Mouse (Mus musculus): ENCODE measurements around the gene 2010111I01Rik. TPM values are rescaled to one million over a fixed set of nuclear protein-coding genes. Genes with fewer than 3 reads are reported as not detected.
"Not testable (repeated sequence)": the region's sequence is repeated elsewhere in the genome, so short reads cannot be mapped to it uniquely, and the experiment has no call there.

2010111I01Rik gene
- polyA plus RNA-seq, 1 experiment from 2014 or later, result 134 TPM

GRCm38 (mm10) chr13:63082555-63083136 lies 118.0 kb downstream of the 2010111I01Rik start:
- no peaks in the 10 kb centered on the region for H3K27me3 ChIP-seq (ENCODE audit: control insufficient read depth, insufficient read depth, low read length)
- H3K27ac ChIP-seq (replicated peaks; ENCODE audit: low read depth, low read length), result no peak overlapping the region
- no peak overlapping the region for H3K4me2 ChIP-seq (ENCODE audit: low read depth, severe bottlenecking)
- H3K36me3 ChIP-seq (ENCODE audit: control insufficient read depth, insufficient read depth, low read length), result no peaks in the 10 kb centered on the region
- H3K9ac ChIP-seq (ENCODE audit: low read length), result no peak overlapping the region
- ATAC-seq (ENCODE audit: insufficient number of reproducible peaks, low FRiP score, low TSS enrichment, low read depth) (no peak), DNase-seq (ENCODE audit: low spot score) (no peak)
- H3K4me3 ChIP-seq (ENCODE audit: low read depth, low read length), result no peak overlapping the region
- 41% methylated on average over 5 of the region's 5 CpGs for WGBS
- no peaks in the 10 kb centered on the region for H3K4me1 ChIP-seq (ENCODE audit: control insufficient read depth, insufficient read depth, low read length)
- no peaks in the 10 kb centered on the region; the same call in 1 of the 2 replicates for H3K9me3 ChIP-seq (ENCODE audit: control insufficient read depth, low read length)

GRCm38 (mm10) chr13:63083139-63083538 lies 118.4 kb downstream of the 2010111I01Rik start:
- not testable (repeated sequence) for H3K9me3 ChIP-seq (ENCODE audit: control insufficient read depth, low read length); DNase-seq (ENCODE audit: low spot score); H3K4me3 ChIP-seq (ENCODE audit: low read depth, low read length); H3K36me3 ChIP-seq (ENCODE audit: control insufficient read depth, insufficient read depth, low read length); H3K9ac ChIP-seq (ENCODE audit: low read length); H3K27ac ChIP-seq (replicated peaks; ENCODE audit: low read depth, low read length); H3K4me2 ChIP-seq (ENCODE audit: low read depth, severe bottlenecking); H3K27me3 ChIP-seq (ENCODE audit: control insufficient read depth, insufficient read depth, low read length); ATAC-seq (ENCODE audit: insufficient number of reproducible peaks, low FRiP score, low TSS enrichment, low read depth); H3K4me1 ChIP-seq (ENCODE audit: control insufficient read depth, insufficient read depth, low read length)
- WGBS, result 70% methylated on average over 7 of the region's 7 CpGs

GRCm38 (mm10) chr13:63083663-63084062 lies 119.0 kb downstream of the 2010111I01Rik start:
- Histone ChIP-seq H3K4me1 (ENCODE audit: control insufficient read depth, insufficient read depth, low read length) (no peaks in the 10 kb centered on the region), H3K27me3 (ENCODE audit: control insufficient read depth, insufficient read depth, low read length) (no peaks in the 10 kb centered on the region), H3K36me3 (ENCODE audit: control insufficient read depth, insufficient read depth, low read length) (no peaks in the 10 kb centered on the region), H3K27ac (replicated peaks; ENCODE audit: low read depth, low read length) (no peak overlapping the region), H3K9ac (ENCODE audit: low read length) (no peak overlapping the region), H3K9me3 (ENCODE audit: control insufficient read depth, low read length) (no peaks in the 10 kb centered on the region), H3K4me2 (ENCODE audit: low read depth, severe bottlenecking) (no peak overlapping the region), H3K4me3 (ENCODE audit: low read depth, low read length) (no peak overlapping the region)
- no peak for ATAC-seq (ENCODE audit: insufficient number of reproducible peaks, low FRiP score, low TSS enrichment, low read depth)
- 66% methylated on average over 8 of the region's 8 CpGs for WGBS
- DNase-seq (ENCODE audit: low spot score), result no peak

GRCm38 (mm10) chr13:63087865-63088683 lies 123.4 kb downstream of the 2010111I01Rik start:
- no peak overlapping the region for H3K4me2 ChIP-seq (ENCODE audit: low read depth, severe bottlenecking)
- no peak overlapping the region for H3K27ac ChIP-seq (replicated peaks; ENCODE audit: low read depth, low read length)
- no peaks in the 10 kb centered on the region for H3K9me3 ChIP-seq (ENCODE audit: control insufficient read depth, low read length)
- no peaks in the 10 kb centered on the region for H3K27me3 ChIP-seq (ENCODE audit: control insufficient read depth, insufficient read depth, low read length)
- WGBS, result 90% methylated on average over 7 of the region's 7 CpGs
- ATAC-seq (ENCODE audit: insufficient number of reproducible peaks, low FRiP score, low TSS enrichment, low read depth) (no peak), DNase-seq (ENCODE audit: low spot score) (no peak)
- H3K9ac ChIP-seq (ENCODE audit: low read length), result no peak overlapping the region
- no peaks in the 10 kb centered on the region for H3K36me3 ChIP-seq (ENCODE audit: control insufficient read depth, insufficient read depth, low read length)
- H3K4me1 ChIP-seq (ENCODE audit: control insufficient read depth, insufficient read depth, low read length), result peaks cover 3% of the 10 kb centered on the region; the same call in 1 of the 2 replicates
- no peak overlapping the region for H3K4me3 ChIP-seq (ENCODE audit: low read depth, low read length)

- Histone ChIP-seq H3K9ac (ENCODE audit: low read length) (no peak overlapping the region), H3K4me3 (ENCODE audit: low read depth, low read length) (no peak overlapping the region), H3K27ac (replicated peaks; ENCODE audit: low read depth, low read length) (no peak overlapping the region), H3K27me3 (ENCODE audit: control insufficient read depth, insufficient read depth, low read length) (no peaks in the 10 kb centered on the region), H3K36me3 (ENCODE audit: control insufficient read depth, insufficient read depth, low read length) (no peaks in the 10 kb centered on the region), H3K4me2 (ENCODE audit: low read depth, severe bottlenecking) (no peak overlapping the region), H3K9me3 (ENCODE audit: control insufficient read depth, low read length) (no peaks in the 10 kb centered on the region), H3K4me1 (ENCODE audit: control insufficient read depth, insufficient read depth, low read length) (peaks cover 5% of the 10 kb centered on the region; the same call in 1 of the 2 replicates)
- WGBS, result 77% methylated on average over 4 of the region's 4 CpGs
- ATAC-seq (ENCODE audit: insufficient number of reproducible peaks, low FRiP score, low TSS enrichment, low read depth), result no peak
- DNase-seq (ENCODE audit: low spot score), result no peak
Observed at GRCm38 (mm10) chr13:63089513-63089912, 124.8 kb downstream of the 2010111I01Rik start.

GRCm38 (mm10) chr13:63091246-63091645 lies 126.6 kb downstream of the 2010111I01Rik start:
- no peaks in the 10 kb centered on the region for H3K36me3 ChIP-seq (ENCODE audit: control insufficient read depth, insufficient read depth, low read length)
- no peaks in the 10 kb centered on the region for H3K9me3 ChIP-seq (ENCODE audit: control insufficient read depth, low read length)
- H3K27me3 ChIP-seq (ENCODE audit: control insufficient read depth, insufficient read depth, low read length), result no peaks in the 10 kb centered on the region
- no peak for DNase-seq (ENCODE audit: low spot score)
- WGBS, result 84% methylated on average over 2 of the region's 2 CpGs
- H3K4me2 ChIP-seq (ENCODE audit: low read depth, severe bottlenecking), result no peak overlapping the region
- ATAC-seq (ENCODE audit: insufficient number of reproducible peaks, low FRiP score, low TSS enrichment, low read depth), result no peak
- H3K27ac ChIP-seq (replicated peaks; ENCODE audit: low read depth, low read length), result no peak overlapping the region; the same call in 1 of the 2 replicates
- no peak overlapping the region for H3K9ac ChIP-seq (ENCODE audit: low read length)
- H3K4me1 ChIP-seq (ENCODE audit: control insufficient read depth, insufficient read depth, low read length), result peaks cover 5% of the 10 kb centered on the region; the same call in 1 of the 2 replicates
- H3K4me3 ChIP-seq (ENCODE audit: low read depth, low read length), result no peak overlapping the region

- no peaks in the 10 kb centered on the region for H3K9me3 ChIP-seq (ENCODE audit: control insufficient read depth, low read length)
- H3K4me3 ChIP-seq (ENCODE audit: low read depth, low read length), result no peak overlapping the region
- peak; percentile 40 for DNase-seq (ENCODE audit: low spot score)
- no peaks in the 10 kb centered on the region for H3K36me3 ChIP-seq (ENCODE audit: control insufficient read depth, insufficient read depth, low read length)
- H3K9ac ChIP-seq (ENCODE audit: low read length), result no peak overlapping the region
- WGBS, result 47% methylated on average over 2 of the region's 2 CpGs
- peak overlapping the region; percentile 59; the same call in 1 of the 2 replicates for H3K27ac ChIP-seq (replicated peaks; ENCODE audit: low read depth, low read length)
- no peak overlapping the region for H3K4me2 ChIP-seq (ENCODE audit: low read depth, severe bottlenecking)
- peak; percentile 60; the same call in 1 of the 2 replicates for ATAC-seq (ENCODE audit: insufficient number of reproducible peaks, low FRiP score, low TSS enrichment, low read depth)
- peaks cover 5% of the 10 kb centered on the region; the same call in 1 of the 2 replicates for H3K4me1 ChIP-seq (ENCODE audit: control insufficient read depth, insufficient read depth, low read length)
- H3K27me3 ChIP-seq (ENCODE audit: control insufficient read depth, insufficient read depth, low read length), result no peaks in the 10 kb centered on the region
Observed at GRCm38 (mm10) chr13:63092299-63092698, 127.6 kb downstream of the 2010111I01Rik start.

GRCm38 (mm10) chr13:63092874-63093273 lies 128.2 kb downstream of the 2010111I01Rik start:
- DNase-seq (ENCODE audit: low spot score), result no peak
- no peak overlapping the region for H3K4me2 ChIP-seq (ENCODE audit: low read depth, severe bottlenecking)
- H3K36me3 ChIP-seq (ENCODE audit: control insufficient read depth, insufficient read depth, low read length), result no peaks in the 10 kb centered on the region
- WGBS, result 59% methylated on average over 2 of the region's 2 CpGs
- no peak overlapping the region for H3K9ac ChIP-seq (ENCODE audit: low read length)
- peaks cover 5% of the 10 kb centered on the region; the same call in 1 of the 2 replicates for H3K4me1 ChIP-seq (ENCODE audit: control insufficient read depth, insufficient read depth, low read length)
- H3K9me3 ChIP-seq (ENCODE audit: control insufficient read depth, low read length), result no peaks in the 10 kb centered on the region
- no peak overlapping the region for H3K4me3 ChIP-seq (ENCODE audit: low read depth, low read length)
- ATAC-seq (ENCODE audit: insufficient number of reproducible peaks, low FRiP score, low TSS enrichment, low read depth), result no peak
- no peak overlapping the region for H3K27ac ChIP-seq (replicated peaks; ENCODE audit: low read depth, low read length)
- no peaks in the 10 kb centered on the region for H3K27me3 ChIP-seq (ENCODE audit: control insufficient read depth, insufficient read depth, low read length)

Measured in limb, embryonic 11.5 days (tissue).